Mouse (Mus musculus): ENCODE data around the gene Ackr4. TPM values are rescaled to one million over a fixed set of nuclear protein-coding genes. Genes with fewer than 3 reads are reported as not detected.

Ackr4 gene
- polyA plus RNA-seq, 1 experiment from 2014 or later: 0.57 TPM

- H3K9ac ChIP-seq (ENCODE audit: low read length): no peak overlapping the region
- no peak overlapping the region for H3K27ac ChIP-seq (ENCODE audit: low read depth, low read length)
- H3K36me3 ChIP-seq (ENCODE audit: control insufficient read depth, insufficient read depth, low read length): peaks cover 12% of the 10 kb centered on the region
- ATAC-seq (ENCODE audit: low FRiP score): no peak
- no peak for DNase-seq (ENCODE audit: low spot score, missing footprints)
- 96% methylated on average over 14 of the region's 14 CpGs for WGBS
- H3K4me1 ChIP-seq (ENCODE audit: control insufficient read depth, insufficient read depth, low read length): no peaks in the 10 kb centered on the region
- H3K4me2 ChIP-seq: no peak overlapping the region
- H3K4me3 ChIP-seq (ENCODE audit: low read depth, low read length): no peak overlapping the region
- H3K9me3 ChIP-seq (ENCODE audit: control insufficient read depth, low read length): no peaks in the 10 kb centered on the region
- no peaks in the 10 kb centered on the region for H3K27me3 ChIP-seq (ENCODE audit: control insufficient read depth, insufficient read depth, low read length)
Measured at GRCm38 (mm10) chr9:104155100-104155715, 28.5 kb upstream of the Ackr4 start.

DNA sequence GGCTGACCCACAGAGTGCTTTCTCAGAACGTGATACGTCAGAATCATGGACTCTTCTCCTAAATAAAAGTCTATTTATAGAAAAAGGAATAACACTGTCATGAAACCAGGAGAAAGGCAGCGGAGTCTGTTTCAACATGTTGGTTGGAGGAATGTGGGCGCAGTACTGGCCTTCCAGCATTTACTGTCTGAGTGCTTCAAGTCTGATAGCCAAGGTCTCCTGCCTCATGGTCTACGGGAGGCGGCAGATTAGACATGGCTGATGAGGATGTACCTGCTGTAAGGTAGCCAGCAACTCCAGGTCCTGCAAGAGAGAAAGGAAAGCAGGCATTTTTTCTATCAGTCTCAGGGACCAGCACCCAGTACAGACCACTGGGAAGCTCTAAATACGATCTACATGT lies 25.4 kb upstream of the Ackr4 start:
- H3K4me3 ChIP-seq (ENCODE audit: low read depth, low read length): no peak overlapping the region
- H3K4me1 ChIP-seq (ENCODE audit: control insufficient read depth, insufficient read depth, low read length): no peaks in the 10 kb centered on the region
- whole genome bisulfite sequencing: 97% methylated on average over 7 of the region's 7 CpGs
- peaks cover 8% of the 10 kb centered on the region for H3K36me3 ChIP-seq (ENCODE audit: control insufficient read depth, insufficient read depth, low read length)
- no peaks in the 10 kb centered on the region for H3K27me3 ChIP-seq (ENCODE audit: control insufficient read depth, insufficient read depth, low read length)
- H3K9ac ChIP-seq (ENCODE audit: low read length): no peak overlapping the region
- ATAC-seq (ENCODE audit: low FRiP score): no peak
- H3K27ac ChIP-seq (ENCODE audit: low read depth, low read length): no peak overlapping the region
- DNase-seq (ENCODE audit: low spot score, missing footprints): no peak
- no peaks in the 10 kb centered on the region for H3K9me3 ChIP-seq (ENCODE audit: control insufficient read depth, low read length)
- no peak overlapping the region for H3K4me2 ChIP-seq

GRCm38 (mm10) chr9:104148969-104149368 lies 22.2 kb upstream of the Ackr4 start:
- Histone ChIP-seq H3K4me1 (ENCODE audit: control insufficient read depth, insufficient read depth, low read length) (no peaks in the 10 kb centered on the region), H3K9ac (ENCODE audit: low read length) (no peak overlapping the region), H3K4me2 (no peak overlapping the region), H3K27me3 (ENCODE audit: control insufficient read depth, insufficient read depth, low read length) (no peaks in the 10 kb centered on the region), H3K4me3 (ENCODE audit: low read depth, low read length) (no peak overlapping the region), H3K9me3 (ENCODE audit: control insufficient read depth, low read length) (no peaks in the 10 kb centered on the region), H3K27ac (ENCODE audit: low read depth, low read length) (no peak overlapping the region), H3K36me3 (ENCODE audit: control insufficient read depth, insufficient read depth, low read length) (peaks cover 6% of the 10 kb centered on the region)
- no peak for ATAC-seq (ENCODE audit: low FRiP score)
- DNase-seq (ENCODE audit: low spot score, missing footprints): no peak
- WGBS: 92% methylated on average over 7 of the region's 7 CpGs

DNA sequence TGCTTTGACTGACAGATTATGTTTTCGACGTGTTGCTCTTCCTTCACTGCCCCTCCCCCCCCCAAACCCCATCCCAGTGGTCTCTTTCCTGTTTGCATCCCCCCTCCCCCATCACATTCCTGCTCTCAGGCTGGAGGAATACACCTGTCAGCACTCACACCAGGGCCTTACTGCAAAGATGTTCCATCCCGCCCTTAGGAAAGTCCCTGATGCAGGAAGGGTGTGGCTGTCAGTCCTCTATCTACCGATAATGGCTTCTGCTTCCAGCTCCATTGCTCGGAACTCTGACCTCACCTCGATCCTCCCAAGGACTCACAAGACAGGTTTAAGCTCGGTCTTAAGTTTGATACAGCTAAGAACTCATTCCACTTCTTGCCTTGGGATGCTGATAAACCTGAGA lies 19.9 kb upstream of the Ackr4 start:
- Histone ChIP-seq H3K4me1 (ENCODE audit: control insufficient read depth, insufficient read depth, low read length) (no peaks in the 10 kb centered on the region), H3K27me3 (ENCODE audit: control insufficient read depth, insufficient read depth, low read length) (no peaks in the 10 kb centered on the region), H3K27ac (ENCODE audit: low read depth, low read length) (no peak overlapping the region), H3K4me3 (ENCODE audit: low read depth, low read length) (no peak overlapping the region), H3K36me3 (ENCODE audit: control insufficient read depth, insufficient read depth, low read length) (no peaks in the 10 kb centered on the region), H3K9ac (ENCODE audit: low read length) (no peak overlapping the region), H3K9me3 (ENCODE audit: control insufficient read depth, low read length) (no peaks in the 10 kb centered on the region), H3K4me2 (no peak overlapping the region)
- WGBS: 87% methylated on average over 7 of the region's 7 CpGs
- DNase-seq (ENCODE audit: low spot score, missing footprints) (no peak), ATAC-seq (ENCODE audit: low FRiP score) (no peak)

DNA sequence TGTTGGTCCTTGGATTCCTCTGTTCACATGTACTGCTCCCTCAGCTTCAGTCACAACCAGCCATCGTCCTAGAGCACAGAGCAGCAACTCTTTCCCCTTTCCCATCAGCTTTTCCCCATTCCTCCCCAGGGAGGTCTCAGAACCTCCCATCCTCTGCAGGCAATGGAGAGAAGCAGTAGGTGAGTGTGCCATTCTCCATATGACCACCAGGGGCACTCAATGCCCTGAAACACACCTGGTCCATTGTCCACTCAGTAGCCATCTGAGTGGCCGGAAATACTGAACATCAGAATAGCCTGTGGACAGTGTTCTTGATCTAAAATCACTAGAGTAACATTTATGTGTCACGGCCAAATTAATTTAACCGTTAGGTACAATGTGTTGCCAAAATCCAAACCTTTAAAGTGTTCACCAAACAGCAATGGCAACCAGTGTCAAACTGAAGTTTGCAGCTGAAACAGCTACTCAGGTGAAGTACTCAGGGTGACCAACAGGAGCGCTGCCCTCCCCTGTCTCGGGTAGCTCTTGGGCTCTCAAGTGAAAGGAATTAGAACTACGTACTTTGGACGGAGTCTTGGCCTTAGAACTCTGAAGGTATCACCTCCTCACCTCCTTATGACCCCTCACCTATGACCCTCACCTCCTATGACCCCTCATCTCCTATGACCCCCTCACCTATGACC lies 17.7 kb upstream of the Ackr4 start:
- no peaks in the 10 kb centered on the region for H3K27me3 ChIP-seq (ENCODE audit: control insufficient read depth, insufficient read depth, low read length)
- no peaks in the 10 kb centered on the region for H3K36me3 ChIP-seq (ENCODE audit: control insufficient read depth, insufficient read depth, low read length)
- ATAC-seq (ENCODE audit: low FRiP score) (no peak), DNase-seq (ENCODE audit: low spot score, missing footprints) (no peak)
- no peak overlapping the region for H3K9ac ChIP-seq (ENCODE audit: low read length)
- H3K4me3 ChIP-seq (ENCODE audit: low read depth, low read length): no peak overlapping the region
- H3K4me1 ChIP-seq (ENCODE audit: control insufficient read depth, insufficient read depth, low read length): no peaks in the 10 kb centered on the region
- no peaks in the 10 kb centered on the region for H3K9me3 ChIP-seq (ENCODE audit: control insufficient read depth, low read length)
- no peak overlapping the region for H3K27ac ChIP-seq (ENCODE audit: low read depth, low read length)
- 81% methylated on average over 8 of the region's 8 CpGs for WGBS
- no peak overlapping the region for H3K4me2 ChIP-seq

DNA sequence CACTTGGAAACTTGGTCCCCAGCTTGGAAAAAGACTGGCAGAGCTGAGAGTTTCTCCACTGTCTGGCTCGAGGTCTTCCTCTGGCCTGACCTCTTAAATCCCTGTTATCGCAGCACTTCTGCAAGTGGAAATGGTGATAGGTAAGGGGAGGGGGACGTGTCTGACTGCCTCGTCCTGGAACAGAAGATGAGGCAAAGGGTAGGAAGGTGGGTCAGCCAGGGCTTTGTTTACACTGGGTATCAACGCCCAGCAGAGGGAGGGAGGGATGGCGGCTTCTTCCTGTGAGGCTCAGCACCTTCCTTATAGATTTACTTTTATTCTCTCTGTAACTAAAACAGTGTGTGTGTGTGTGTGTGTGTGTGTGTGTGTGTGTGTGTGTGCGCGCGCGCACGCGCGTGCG lies 16.1 kb upstream of the Ackr4 start:
- H3K4me2 ChIP-seq: no peak overlapping the region
- H3K27me3 ChIP-seq (ENCODE audit: control insufficient read depth, insufficient read depth, low read length): no peaks in the 10 kb centered on the region
- no peak overlapping the region for H3K4me3 ChIP-seq (ENCODE audit: low read depth, low read length)
- no peak overlapping the region for H3K27ac ChIP-seq (ENCODE audit: low read depth, low read length)
- WGBS: 90% methylated on average over 14 of the region's 14 CpGs
- no peaks in the 10 kb centered on the region for H3K36me3 ChIP-seq (ENCODE audit: control insufficient read depth, insufficient read depth, low read length)
- no peak for ATAC-seq (ENCODE audit: low FRiP score)
- no peak overlapping the region for H3K9ac ChIP-seq (ENCODE audit: low read length)
- no peaks in the 10 kb centered on the region for H3K4me1 ChIP-seq (ENCODE audit: control insufficient read depth, insufficient read depth, low read length)
- no peaks in the 10 kb centered on the region for H3K9me3 ChIP-seq (ENCODE audit: control insufficient read depth, low read length)
- DNase-seq (ENCODE audit: low spot score, missing footprints): no peak

GRCm38 (mm10) chr9:104140351-104140750 lies 13.6 kb upstream of the Ackr4 start:
- H3K4me1 ChIP-seq (ENCODE audit: control insufficient read depth, insufficient read depth, low read length): no peaks in the 10 kb centered on the region
- WGBS: 88% methylated on average over 6 of the region's 6 CpGs
- DNase-seq (ENCODE audit: low spot score, missing footprints) (no peak), ATAC-seq (ENCODE audit: low FRiP score) (no peak)
- H3K36me3 ChIP-seq (ENCODE audit: control insufficient read depth, insufficient read depth, low read length): no peaks in the 10 kb centered on the region
- H3K9ac ChIP-seq (ENCODE audit: low read length): no peak overlapping the region
- H3K27me3 ChIP-seq (ENCODE audit: control insufficient read depth, insufficient read depth, low read length): no peaks in the 10 kb centered on the region
- H3K4me3 ChIP-seq (ENCODE audit: low read depth, low read length): no peak overlapping the region
- H3K4me2 ChIP-seq: no peak overlapping the region
- H3K27ac ChIP-seq (ENCODE audit: low read depth, low read length): no peak overlapping the region
- H3K9me3 ChIP-seq (ENCODE audit: control insufficient read depth, low read length): no peaks in the 10 kb centered on the region

DNA sequence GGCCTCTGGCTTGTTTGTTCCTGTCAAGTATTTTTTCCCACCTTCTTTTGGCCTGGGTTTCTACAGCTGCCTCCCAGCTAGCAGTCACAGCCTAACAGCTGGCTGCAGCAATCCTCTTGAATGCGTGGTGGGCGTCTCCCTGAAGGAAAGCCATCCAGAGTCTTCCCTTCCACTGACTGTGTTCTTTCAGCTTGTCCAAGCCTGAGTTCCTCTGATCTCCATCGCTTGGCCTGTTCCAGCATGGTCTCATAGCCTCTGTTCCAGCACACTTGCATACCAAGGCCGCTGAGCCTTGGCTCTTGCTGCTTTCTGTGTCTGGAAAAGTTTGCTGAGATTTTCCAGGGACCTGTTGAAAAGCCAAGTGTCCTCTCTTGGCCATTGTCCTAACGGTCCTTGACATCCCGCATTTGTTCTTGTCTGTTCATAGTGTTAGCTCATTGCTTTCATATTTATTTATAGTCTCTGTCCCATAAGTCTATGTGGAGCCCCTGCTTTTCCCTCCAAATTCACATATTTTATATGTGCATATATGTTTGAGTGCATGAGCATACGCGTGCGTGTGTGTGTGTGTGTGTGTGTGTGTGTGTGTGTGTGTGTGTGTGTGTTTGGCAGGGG lies 3.5 kb upstream of the Ackr4 start:
- no peak overlapping the region for H3K4me2 ChIP-seq
- H3K27me3 ChIP-seq (ENCODE audit: control insufficient read depth, insufficient read depth, low read length): no peaks in the 10 kb centered on the region
- H3K4me1 ChIP-seq (ENCODE audit: control insufficient read depth, insufficient read depth, low read length): peaks cover 5% of the 10 kb centered on the region; the same call in 1 of the 2 replicates
- H3K27ac ChIP-seq (ENCODE audit: low read depth, low read length): no peak overlapping the region
- WGBS: 90% methylated on average over 9 of the region's 9 CpGs
- no peak overlapping the region for H3K4me3 ChIP-seq (ENCODE audit: low read depth, low read length)
- no peak overlapping the region for H3K9ac ChIP-seq (ENCODE audit: low read length)
- H3K9me3 ChIP-seq (ENCODE audit: control insufficient read depth, low read length): no peaks in the 10 kb centered on the region
- DNase-seq (ENCODE audit: low spot score, missing footprints): no peak
- no peaks in the 10 kb centered on the region for H3K36me3 ChIP-seq (ENCODE audit: control insufficient read depth, insufficient read depth, low read length)
- no peak for ATAC-seq (ENCODE audit: low FRiP score)

DNA sequence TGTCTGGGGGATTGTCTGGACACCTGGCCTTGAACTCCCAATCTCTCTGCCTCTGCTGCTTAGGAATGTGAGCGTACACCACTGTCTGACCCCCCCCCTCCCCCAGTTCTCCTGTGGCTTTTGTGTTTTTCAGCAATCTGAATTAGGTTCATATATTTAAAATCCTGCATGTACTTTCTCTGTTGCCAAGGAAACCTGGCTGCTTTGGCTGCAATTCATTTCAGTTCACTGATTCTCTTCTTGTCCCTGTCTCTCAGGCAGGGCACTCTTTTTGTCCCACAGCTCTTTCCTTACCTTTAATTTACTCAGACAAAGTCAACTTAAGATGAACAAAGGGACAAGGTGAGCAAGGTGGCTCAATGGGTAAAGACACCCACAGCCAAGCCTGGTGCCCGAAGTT lies 1.4 kb upstream of the Ackr4 start:
- ATAC-seq (ENCODE audit: low FRiP score): no peak
- no peak for DNase-seq (ENCODE audit: low spot score, missing footprints)
- H3K27me3 ChIP-seq (ENCODE audit: control insufficient read depth, insufficient read depth, low read length): no peaks in the 10 kb centered on the region

More for the DNA sequence above, 1.4 kb upstream of the Ackr4 start:
- H3K4me2 ChIP-seq: no peak overlapping the region
- H3K9ac ChIP-seq (ENCODE audit: low read length): no peak overlapping the region
- WGBS: 39% methylated on average over 2 of the region's 2 CpGs
- H3K9me3 ChIP-seq (ENCODE audit: control insufficient read depth, low read length): no peaks in the 10 kb centered on the region
- no peak overlapping the region for H3K27ac ChIP-seq (ENCODE audit: low read depth, low read length)
- no peaks in the 10 kb centered on the region for H3K36me3 ChIP-seq (ENCODE audit: control insufficient read depth, insufficient read depth, low read length)
- no peak overlapping the region for H3K4me3 ChIP-seq (ENCODE audit: low read depth, low read length)
- H3K4me1 ChIP-seq (ENCODE audit: control insufficient read depth, insufficient read depth, low read length): peaks cover 8% of the 10 kb centered on the region; the same call in 1 of the 2 replicates

Data from midbrain, embryonic 11.5 days (tissue).